ENCODE assay signal across 8 mouse cellular contexts in the genomic region with DNA sequence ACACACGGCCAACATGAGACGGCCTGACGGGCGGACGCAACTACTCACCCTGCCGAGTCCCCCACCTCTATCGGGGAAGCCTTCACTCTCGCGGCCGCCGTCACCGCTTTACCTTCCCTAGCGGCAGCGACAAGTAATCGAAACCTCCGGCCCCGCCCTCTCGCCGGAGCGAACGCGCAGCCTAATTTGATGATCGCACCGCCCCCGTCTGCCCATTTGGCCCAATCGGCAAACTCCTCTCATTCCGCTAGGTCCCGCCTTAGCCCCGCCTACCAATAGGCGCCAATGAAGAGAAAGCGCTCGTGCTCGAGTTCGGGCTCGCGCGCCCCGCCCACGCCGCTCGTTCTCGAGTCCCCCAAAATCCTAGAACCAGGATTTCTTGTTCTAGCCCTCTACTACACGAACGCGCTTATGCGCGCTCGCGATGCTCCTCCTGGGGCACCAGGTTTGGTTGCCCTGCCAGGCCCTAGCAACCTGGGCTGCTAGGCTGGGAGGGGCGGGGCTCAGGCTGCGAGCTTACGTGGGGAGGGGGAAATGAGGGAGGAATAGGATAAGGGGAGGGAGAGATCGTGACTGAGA. TPM values are rescaled to one million over a fixed set of nuclear protein-coding genes. Genes with fewer than 3 reads are reported as not detected.
DNase-seq lines count a peak whose midpoint lies in the region; ATAC-seq and TF ChIP-seq lines count a peak whose summit lies in the region.

TSS of gene Cdkl5 (minus strand) at position 162 of the 579 bp plus-strand sequence.

- no peaks in the 10 kb centered on the region for H3K36me3 ChIP-seq in hindbrain, postnatal 0 days (ENCODE audit: insufficient read depth, low read length)

- peak; percentile 79 for DNase-seq in WW6 (ENCODE audit: low read depth, low spot score)
- peak; percentile 72 to 92 for DNase-seq in cerebellum, postnatal 4 days (ENCODE audit: low spot score in 2 of 2)
- DNase-seq in gastrocnemius, adult 2 months, result peak; percentile 95
- DNase-seq in hindbrain, postnatal 0 days (ENCODE audit: low spot score), result peak; percentile 97
- peak; percentile 92 to 94 for DNase-seq in left cerebral cortex, adult 2 months (ENCODE audit: extremely low spot score in 1 of 2, low spot score in 2 of 2)
- peak; percentile 93 to 95 for DNase-seq in right cerebral cortex, adult 2 months (ENCODE audit: low spot score in 2 of 2)
- peak; percentile 95 for DNase-seq in urinary bladder, postnatal 14 days (ENCODE audit: low spot score)

- H3K9me3 ChIP-seq in hindbrain, postnatal 0 days (ENCODE audit: low read length), result no peaks in the 10 kb centered on the region

- peak within 1 kb of the TSS; percentile 53 for H3K4me2 ChIP-seq in hindbrain, postnatal 0 days (ENCODE audit: low read depth, low read length)

- ATAC-seq in hindbrain, postnatal 0 days, result peak; percentile 96
- ATAC-seq in megakaryocyte, adult 5-6 weeks (ENCODE audit: poor library complexity, severe bottlenecking), result peak; percentile 96

- no peaks in the 10 kb centered on the region for H3K27me3 ChIP-seq in hindbrain, postnatal 0 days (ENCODE audit: insufficient read depth, low read length)

- TF ChIP-seq CTCF in gastrocnemius, adult 2 months (IDR thresholded peaks at IDR 0.05), result peak; percentile 49
- TF ChIP-seq CTCF in hindbrain, postnatal 0 days (IDR thresholded peaks at IDR 0.05; ENCODE audit: low read depth), result peak; percentile 62
- peak; percentile 48 for TF ChIP-seq CTCF in left cerebral cortex, adult 2 months (IDR thresholded peaks at IDR 0.05)

- intact Hi-C loops in gastrocnemius, adult 2 months (cut with DNase I), result no loop called here
- intact Hi-C loops in left cerebral cortex, adult 2 months (cut with DNase I), result loop anchor here (10.0 kb wide), 3 partner anchors 230 to 490 kb away; partner anchors contain the start of genes Phka2 and Rs1

- H3K4me3 ChIP-seq in gastrocnemius, adult 2 months, result peak within 1 kb of the TSS; percentile 86
- peak within 1 kb of the TSS; percentile 60 for H3K4me3 ChIP-seq in hindbrain, postnatal 0 days (ENCODE audit: low read length)
- peak within 1 kb of the TSS; percentile 67 for H3K4me3 ChIP-seq in left cerebral cortex, adult 2 months

- H3K27ac ChIP-seq in gastrocnemius, adult 2 months, result peak within 1 kb of the TSS; percentile 76
- peak within 1 kb of the TSS; percentile 85 for H3K27ac ChIP-seq in hindbrain, postnatal 0 days
- H3K27ac ChIP-seq in left cerebral cortex, adult 2 months, result peak within 1 kb of the TSS; percentile 83

- 36% methylated on average over 52 of the region's 53 CpGs for WGBS in hindbrain, postnatal 0 days

- H3K4me1 ChIP-seq in hindbrain, postnatal 0 days (ENCODE audit: insufficient read depth, low read length), result no peaks in the 10 kb centered on the region

- H3K9ac ChIP-seq in hindbrain, postnatal 0 days (replicated peaks; ENCODE audit: low read length), result peak within 1 kb of the TSS; percentile 56

RNA-seq across cellular contexts. Expression of gene Cdkl5, which starts in this region (rescaled TPM):
- total RNA-seq in gastrocnemius, adult 2 months (2021), result 1 to 10 TPM in 1 of 2 experiments, under 1 TPM in 1; 0.69 to 1.8 TPM
- 17.0 and 17.9 TPM in 2 replicates for total RNA-seq in hindbrain, postnatal 0 days (2014; rRNA removed)
- 3.6 and 4.1 TPM in 2 replicates for polyA plus RNA-seq in hindbrain, postnatal 0 days (2015; fragmentation: Nextera tagmentation; extraction: Ambion mirVana)
- total RNA-seq in left cerebral cortex, adult 2 months (2021), result 100 to 1,000 TPM; 148 to 159 TPM
- 0.85 and 1.2 TPM in 2 replicates for total RNA-seq in megakaryocyte, adult 5-6 weeks (2015)
- total RNA-seq in megakaryocyte, adult 5-6 weeks (2017), result 1.2 and 1.6 TPM in 2 replicates

Comparison
In these comparisons a context has a peak if more than half of its experiments do, and no peak if none do; other contexts are left out.
1. Peak in every context shown above with its lines: DNase-seq, ATAC-seq, H3K4me3 ChIP-seq and H3K27ac ChIP-seq.